Mouse (Mus musculus): Measurements from ENCODE around the gene Kidins220. TPM values are rescaled to one million over a fixed set of nuclear protein-coding genes. Genes with fewer than 3 reads are reported as not detected.

Kidins220 gene
- total RNA-seq, 2 experiments from 2014 or later = 347 to 351 TPM

GRCm38 (mm10) chr12:25024862-25025545 lies 50.3 kb downstream of the Kidins220 start:
- DNase-seq (ENCODE audit: low spot score in 2 of 2) = no peak

- no peak for DNase-seq (ENCODE audit: low spot score in 2 of 2)
Measured at GRCm38 (mm10) chr12:25026308-25026707, 51.6 kb downstream of the Kidins220 start.

GRCm38 (mm10) chr12:25027416-25027815 lies 52.7 kb downstream of the Kidins220 start:
- DNase-seq (ENCODE audit: low spot score in 2 of 2) = peak in 1 of 2 experiments; percentile 84

GRCm38 (mm10) chr12:25033662-25034337 lies 59.1 kb downstream of the Kidins220 start:
- DNase-seq (ENCODE audit: low spot score in 2 of 2) = peak in 1 of 2 experiments; percentile 71

GRCm38 (mm10) chr12:25034338-25034953 lies 59.7 kb downstream of the Kidins220 start:
- no peak for DNase-seq (ENCODE audit: low spot score in 2 of 2)

- DNase-seq (ENCODE audit: low spot score in 2 of 2) = no peak
Measured at GRCm38 (mm10) chr12:25036024-25036423, 61.3 kb downstream of the Kidins220 start.

- no peak for DNase-seq (ENCODE audit: low spot score in 2 of 2)
Measured at GRCm38 (mm10) chr12:25037222-25037621, 62.5 kb downstream of the Kidins220 start.

GRCm38 (mm10) chr12:25037681-25038472 lies 63.2 kb downstream of the Kidins220 start:
- no peak for DNase-seq (ENCODE audit: low spot score in 2 of 2)

- DNase-seq (ENCODE audit: low spot score in 2 of 2) = no peak
Measured at GRCm38 (mm10) chr12:25044056-25044455, 69.3 kb downstream of the Kidins220 start.

- no peak for DNase-seq (ENCODE audit: low spot score in 2 of 2)
Measured at GRCm38 (mm10) chr12:25044579-25044978, 69.9 kb downstream of the Kidins220 start.

- no peak for DNase-seq (ENCODE audit: low spot score in 2 of 2)
Measured at GRCm38 (mm10) chr12:25049253-25049652, 74.5 kb downstream of the Kidins220 start.

- DNase-seq (ENCODE audit: low spot score in 2 of 2) = no peak
Measured at GRCm38 (mm10) chr12:25054511-25054910, 79.8 kb downstream of the Kidins220 start.

GRCm38 (mm10) chr12:25054963-25055362 lies 80.2 kb downstream of the Kidins220 start:
- DNase-seq (ENCODE audit: low spot score in 2 of 2) = no peak

- peak in 1 of 2 experiments; percentile 48 for DNase-seq (ENCODE audit: low spot score in 2 of 2)
Measured at GRCm38 (mm10) chr12:25059487-25060200, 84.9 kb downstream of the Kidins220 start.

- no peak for DNase-seq (ENCODE audit: low spot score in 2 of 2)
Measured at GRCm38 (mm10) chr12:25060901-25061300, 86.2 kb downstream of the Kidins220 start.

- DNase-seq (ENCODE audit: low spot score in 2 of 2) = no peak
Measured at GRCm38 (mm10) chr12:25062264-25062663, 87.5 kb downstream of the Kidins220 start.

- no peak for DNase-seq (ENCODE audit: low spot score in 2 of 2)
Measured at GRCm38 (mm10) chr12:25073374-25073773, 98.6 kb downstream of the Kidins220 start.

GRCm38 (mm10) chr12:25074344-25074743 lies 99.6 kb downstream of the Kidins220 start:
- no peak for DNase-seq (ENCODE audit: low spot score in 2 of 2)

- DNase-seq (ENCODE audit: low spot score in 2 of 2) = no peak
Measured at GRCm38 (mm10) chr12:25083260-25084178, 108.8 kb downstream of the Kidins220 start.

- no peak for DNase-seq (ENCODE audit: low spot score in 2 of 2)
Measured at GRCm38 (mm10) chr12:25086966-25087365, 112.2 kb downstream of the Kidins220 start.

All from layer of hippocampus, adult 18-20 months (tissue).